Mouse (Mus musculus) embryo, embryonic 10.5 days (tissue): ENCODE measurements around the gene Grin2b.

ENCODE experiments used
- DNase-seq: peaks from one replicate; pipeline ENCODE4 v3.0.0-alpha.2; 2015; ENCODE audit warnings: low spot score

The Grin2b gene

GRCm38 (mm10) chr6:136010290-136011037, 162.8 kb downstream of the Grin2b start:
- peak; percentile 45 for DNase-seq

- no peak for DNase-seq
These were observed 165.2 kb downstream of the Grin2b start for GRCm38 (mm10) chr6:136008120-136008519.

GRCm38 (mm10) chr6:135994691-135995090, 178.6 kb downstream of the Grin2b start:
- DNase-seq = no peak

- DNase-seq = peak; percentile 42
These were observed 179.4 kb downstream of the Grin2b start for GRCm38 (mm10) chr6:135993897-135994296.

- no peak for DNase-seq
These were observed 179.9 kb downstream of the Grin2b start for GRCm38 (mm10) chr6:135993378-135993777.

GRCm38 (mm10) chr6:135976106-135976505, 197.2 kb downstream of the Grin2b start:
- DNase-seq = no peak

GRCm38 (mm10) chr6:135972481-135972880, 200.8 kb downstream of the Grin2b start:
- DNase-seq = no peak

GRCm38 (mm10) chr6:135971481-135971880, 201.8 kb downstream of the Grin2b start:
- no peak for DNase-seq

GRCm38 (mm10) chr6:135970716-135971318, 202.5 kb downstream of the Grin2b start:
- DNase-seq = no peak

- no peak for DNase-seq
These were observed 211.5 kb downstream of the Grin2b start for GRCm38 (mm10) chr6:135961766-135962165.

GRCm38 (mm10) chr6:135959629-135960028, 213.7 kb downstream of the Grin2b start:
- no peak for DNase-seq

- DNase-seq = no peak
These were observed 221.6 kb downstream of the Grin2b start for GRCm38 (mm10) chr6:135951666-135952065.

GRCm38 (mm10) chr6:135945511-135945910, 227.8 kb downstream of the Grin2b start:
- DNase-seq = no peak

GRCm38 (mm10) chr6:135944358-135944757, 229.0 kb downstream of the Grin2b start:
- DNase-seq = no peak

- DNase-seq = no peak
These were observed 230.1 kb downstream of the Grin2b start for GRCm38 (mm10) chr6:135943121-135943617.

- no peak for DNase-seq
These were observed 240.4 kb downstream of the Grin2b start for GRCm38 (mm10) chr6:135932924-135933323.

GRCm38 (mm10) chr6:135932400-135932920, 240.9 kb downstream of the Grin2b start:
- DNase-seq = no peak

- DNase-seq = no peak
These were observed 255.6 kb downstream of the Grin2b start for GRCm38 (mm10) chr6:135917676-135918075.

GRCm38 (mm10) chr6:135914608-135915007, 258.7 kb downstream of the Grin2b start:
- DNase-seq = no peak

- no peak for DNase-seq
These were observed 261.2 kb downstream of the Grin2b start for GRCm38 (mm10) chr6:135912114-135912513.

GRCm38 (mm10) chr6:135911131-135911530, 262.2 kb downstream of the Grin2b start:
- DNase-seq = no peak

GRCm38 (mm10) chr6:135907540-135908320, 265.6 kb downstream of the Grin2b start:
- DNase-seq = peak; percentile 90
